Mouse (Mus musculus): ENCODE measurements around the gene Slc25a17.

DNA sequence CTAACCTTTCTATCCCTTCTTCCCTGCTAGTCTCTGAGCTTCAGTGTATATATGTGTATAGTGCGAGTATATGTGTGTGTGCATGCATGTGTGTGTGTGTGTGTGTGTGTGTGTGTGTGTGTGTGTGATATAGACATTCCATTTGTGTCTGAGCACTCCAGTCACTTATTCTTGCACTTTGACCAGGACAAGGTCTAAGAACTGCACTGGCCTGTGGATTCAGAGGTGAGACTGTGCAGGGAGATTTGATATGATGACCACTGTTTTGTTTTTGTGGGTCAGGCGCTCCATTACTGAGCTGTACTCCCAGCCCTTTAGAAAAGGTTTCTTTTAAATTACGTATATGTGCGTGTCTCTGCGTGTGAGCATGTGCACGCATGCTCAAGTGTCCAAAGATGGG, 54.1 kb downstream of the Slc25a17 start:
- TF ChIP-seq CTCF (IDR thresholded peaks at IDR 0.05; ENCODE audit: low read depth, low read length) (no peak), GATA1 (IDR thresholded peaks at IDR 0.05; ENCODE audit: borderline replicate concordance, low read length) (no peak), POLR2AphosphoS5 (IDR thresholded peaks at IDR 0.05; ENCODE audit: insufficient replicate concordance, low read depth, low read length) (no peak), TAL1 (conservative IDR thresholded peaks at IDR 0.05; ENCODE audit: low read depth, low read length) (no peak)

Measured in G1E (cell line).